Comparison of ENCODE assay signal across 9 mouse cellular contexts in genomic region chr2:34802565-34803245, GRCm38 (mm10). TPM values are rescaled to one million over a fixed set of nuclear protein-coding genes. Genes with fewer than 3 reads are reported as not detected.
DNase-seq lines count a peak whose midpoint lies in the region; ATAC-seq and TF ChIP-seq lines count a peak whose summit lies in the region.
"Not testable (repeated sequence)": the region's sequence is repeated elsewhere in the genome, so short reads cannot be mapped to it uniquely, and the experiment has no call there.
"Had no signal": no experiment of that assay in that cellular context is flagged by ENCODE, and none has a peak within 500 bp of the region (broad histone marks: within the 10 kb centered on the region; RNA-seq: fewer than 3 reads in every experiment).

No protein-coding gene starts in this region.

- ATAC-seq in embryonic facial prominence, embryonic 13.5 days (ENCODE audit: insufficient number of reproducible peaks, insufficient read depth, low FRiP score, low TSS enrichment, low read depth), result peak; percentile 57; the same call in 1 of the 2 replicates
- peak; percentile 34 for ATAC-seq in intestine, postnatal 0 days
- ATAC-seq in limb, embryonic 14.5 days (ENCODE audit: low FRiP score, low read depth), result peak; percentile 10; the same call in 1 of the 2 replicates
- peak; percentile 46 for ATAC-seq in megakaryocyte-erythroid progenitor cell, adult 5-6 weeks (replicated peaks; ENCODE audit: low FRiP score, low TSS enrichment, poor library complexity, severe bottlenecking)

- not testable (repeated sequence) for TF ChIP-seq POLR2A in limb, embryonic 14.5 days (IDR thresholded peaks at IDR 0.05; ENCODE audit: borderline replicate concordance, extremely low read depth, insufficient read depth, insufficient read length)

- H3K4me1 ChIP-seq in embryonic facial prominence, embryonic 13.5 days, result peaks cover 23% of the 10 kb centered on the region
- H3K4me1 ChIP-seq in heart, embryonic 10.5 days, result peaks cover 24% of the 10 kb centered on the region
- not testable (repeated sequence) for H3K4me1 ChIP-seq in intestine, postnatal 0 days (replicated peaks; ENCODE audit: control insufficient read depth, insufficient read depth, low read length)
- peaks cover 11% of the 10 kb centered on the region for H3K4me1 ChIP-seq in limb, embryonic 14.5 days (ENCODE audit: control insufficient read depth, insufficient read depth, low read length)

- under 1% methylated on average over 31 of the region's 32 CpGs for WGBS in embryonic facial prominence, embryonic 13.5 days
- under 1% methylated on average over 32 of the region's 32 CpGs for WGBS in heart, embryonic 10.5 days
- WGBS in intestine, postnatal 0 days, result under 1% methylated on average over 27 of the region's 32 CpGs
- under 1% methylated on average over 16 of the region's 32 CpGs for WGBS in limb, embryonic 14.5 days

- TF ChIP-seq CTCF in intestine, postnatal 0 days (IDR thresholded peaks at IDR 0.05; ENCODE audit: low read depth), result peak; percentile 20; the same call in 1 of the 2 replicates

- peaks cover 19% of the 10 kb centered on the region for H3K36me3 ChIP-seq in embryonic facial prominence, embryonic 13.5 days
- peaks cover 11% of the 10 kb centered on the region for H3K36me3 ChIP-seq in heart, embryonic 10.5 days
- H3K36me3 ChIP-seq in intestine, postnatal 0 days (ENCODE audit: control insufficient read depth, insufficient read depth), result not testable (repeated sequence)
- peaks cover 18% of the 10 kb centered on the region for H3K36me3 ChIP-seq in limb, embryonic 14.5 days (ENCODE audit: control insufficient read depth, insufficient read depth, low read length)

- not testable (repeated sequence) for H3K27me3 ChIP-seq in embryonic facial prominence, embryonic 13.5 days; heart, embryonic 10.5 days (ENCODE audit: insufficient read depth, poor library complexity, severe bottlenecking); intestine, postnatal 0 days (replicated peaks; ENCODE audit: control insufficient read depth, insufficient read depth, low read length); limb, embryonic 14.5 days (ENCODE audit: control insufficient read depth, insufficient read depth, low read length)

- not testable (repeated sequence) for H3K9me3 ChIP-seq in embryonic facial prominence, embryonic 13.5 days; heart, embryonic 10.5 days; intestine, postnatal 0 days (ENCODE audit: control insufficient read depth); limb, embryonic 14.5 days (ENCODE audit: control insufficient read depth, low read length)

- H3K9ac ChIP-seq in embryonic facial prominence, embryonic 13.5 days, result peak overlapping the region; percentile 90
- peak overlapping the region; percentile 71 for H3K9ac ChIP-seq in intestine, postnatal 0 days (ENCODE audit: low read depth, low read length)
- peak overlapping the region; percentile 83 for H3K9ac ChIP-seq in limb, embryonic 14.5 days (ENCODE audit: low read depth, low read length, severe bottlenecking)

- H3K4me2 ChIP-seq in embryonic facial prominence, embryonic 13.5 days, result peak overlapping the region; percentile 81
- peak overlapping the region; percentile 61 for H3K4me2 ChIP-seq in intestine, postnatal 0 days (replicated peaks; ENCODE audit: low read depth)
- H3K4me2 ChIP-seq in limb, embryonic 14.5 days (replicated peaks; ENCODE audit: low read depth, low read length, severe bottlenecking), result peak overlapping the region; percentile 80

- peak overlapping the region; percentile 69 for H3K4me3 ChIP-seq in embryonic facial prominence, embryonic 13.5 days
- peak overlapping the region; percentile 69 for H3K4me3 ChIP-seq in heart, embryonic 10.5 days
- peak overlapping the region; percentile 68 for H3K4me3 ChIP-seq in intestine, postnatal 0 days (ENCODE audit: low read depth, low read length)
- peak overlapping the region; percentile 62 for H3K4me3 ChIP-seq in limb, embryonic 14.5 days (replicated peaks; ENCODE audit: low read length)

- peak; percentile 66 for DNase-seq in 416B (ENCODE audit: low read depth)
- peak; percentile 45 for DNase-seq in adrenal gland, adult 8-10 months
- not testable (repeated sequence) for DNase-seq in heart, embryonic 10.5 days (ENCODE audit: low spot score); limb, embryonic 14.5 days (ENCODE audit: low spot score)
- peak; percentile 51 to 61 for DNase-seq in right cerebral cortex, postnatal 10 days (ENCODE audit: low spot score in 2 of 2)

- H3K27ac ChIP-seq in embryonic facial prominence, embryonic 13.5 days, result peak overlapping the region; percentile 92
- peak overlapping the region; percentile 94 for H3K27ac ChIP-seq in heart, embryonic 10.5 days
- peak overlapping the region; percentile 87 for H3K27ac ChIP-seq in intestine, postnatal 0 days (ENCODE audit: low read depth, low read length)
- H3K27ac ChIP-seq in limb, embryonic 14.5 days (replicated peaks; ENCODE audit: low read depth, low read length), result peak overlapping the region; percentile 87

RNA-seq across cellular contexts. Expression of gene Rabepk, which starts 3.0 kb away (rescaled TPM):
- total RNA-seq in adrenal gland, adult 8-10 months (2022), result 10 to 100 TPM; 26.4 to 33.2 (median 29.0) TPM
- 32.2 and 35.8 TPM in 2 replicates for polyA plus RNA-seq in embryonic facial prominence, embryonic 13.5 days (2015; fragmentation: Nextera tagmentation; extraction: Ambion mirVana)
- 39.3 and 40.2 TPM in 2 replicates for polyA plus RNA-seq in heart, embryonic 10.5 days (2016; fragmentation: Nextera tagmentation; extraction: Ambion mirVana)
- polyA plus RNA-seq in intestine, postnatal 0 days (2015; fragmentation: Nextera tagmentation; extraction: Ambion mirVana), result 19.1 and 19.6 TPM in 2 replicates
- polyA plus RNA-seq in limb, embryonic 14.5 days (2012; rRNA removed), result 30.1 and 35.7 TPM in 2 replicates
- polyA plus RNA-seq in limb, embryonic 14.5 days (2014; fragmentation: Nextera tagmentation; extraction: Ambion mirVana), result 41.8 and 42.8 TPM in 2 replicates
- total RNA-seq in megakaryocyte-erythroid progenitor cell, adult 5-6 weeks (2014; fragmentation: Nextera tagmentation), result 23.3 and 30.8 TPM in 2 replicates
- total RNA-seq in megakaryocyte-erythroid progenitor cell, adult 5-6 weeks (2017), result 46.9 and 53.8 TPM in 2 replicates

RNA-seq across cellular contexts. Expression of gene Fbxw2, which starts 23.4 kb away (rescaled TPM):
- total RNA-seq in adrenal gland, adult 8-10 months (2022), result 10 to 100 TPM; 65.3 to 90.7 (median 79.0) TPM
- polyA plus RNA-seq in embryonic facial prominence, embryonic 13.5 days (2015; fragmentation: Nextera tagmentation; extraction: Ambion mirVana), result 94.5 and 97.7 TPM in 2 replicates
- polyA plus RNA-seq in heart, embryonic 10.5 days (2016; fragmentation: Nextera tagmentation; extraction: Ambion mirVana), result 60.1 and 74.5 TPM in 2 replicates
- 36.8 and 39.7 TPM in 2 replicates for polyA plus RNA-seq in intestine, postnatal 0 days (2015; fragmentation: Nextera tagmentation; extraction: Ambion mirVana)
- polyA plus RNA-seq in limb, embryonic 14.5 days (2012; rRNA removed), result 55.1 and 57.8 TPM in 2 replicates
- 68.3 and 83.9 TPM in 2 replicates for polyA plus RNA-seq in limb, embryonic 14.5 days (2014; fragmentation: Nextera tagmentation; extraction: Ambion mirVana)
- 46.3 and 61.9 TPM in 2 replicates for total RNA-seq in megakaryocyte-erythroid progenitor cell, adult 5-6 weeks (2014; fragmentation: Nextera tagmentation)
- 73.6 and 75.1 TPM in 2 replicates for total RNA-seq in megakaryocyte-erythroid progenitor cell, adult 5-6 weeks (2017)

RNA-seq across cellular contexts. Expression of gene Gm34653, which starts 30.1 kb away (rescaled TPM):
- under 1 TPM in 1 of 4 experiments, not detected in 3; 0.16 TPM for total RNA-seq in adrenal gland, adult 8-10 months (2022)
- 0.15 TPM in 1 of 2 replicates, not detected in the other for polyA plus RNA-seq in embryonic facial prominence, embryonic 13.5 days (2015; fragmentation: Nextera tagmentation; extraction: Ambion mirVana)
- polyA plus RNA-seq in heart, embryonic 10.5 days (2016; fragmentation: Nextera tagmentation; extraction: Ambion mirVana), result not detected in 2 replicates
- not detected in 2 replicates for polyA plus RNA-seq in intestine, postnatal 0 days (2015; fragmentation: Nextera tagmentation; extraction: Ambion mirVana)
- 0.04 and 0.05 TPM in 2 replicates for polyA plus RNA-seq in limb, embryonic 14.5 days (2012; rRNA removed)
- polyA plus RNA-seq in limb, embryonic 14.5 days (2014; fragmentation: Nextera tagmentation; extraction: Ambion mirVana), result not detected in 2 replicates
- 0.37 and 1.9 TPM in 2 replicates for total RNA-seq in megakaryocyte-erythroid progenitor cell, adult 5-6 weeks (2014; fragmentation: Nextera tagmentation)
- total RNA-seq in megakaryocyte-erythroid progenitor cell, adult 5-6 weeks (2017), result not detected in 2 replicates
- total RNA-seq: left cerebral cortex, adult 8-10 months had no signal

RNA-seq across cellular contexts. Expression of gene Hspa5, which starts 30.9 kb away (rescaled TPM):
- 100 to 1,000 TPM; 553 to 818 (median 637) TPM for total RNA-seq in adrenal gland, adult 8-10 months (2022)
- 753 and 870 TPM in 2 replicates for polyA plus RNA-seq in embryonic facial prominence, embryonic 13.5 days (2015; fragmentation: Nextera tagmentation; extraction: Ambion mirVana)
- polyA plus RNA-seq in heart, embryonic 10.5 days (2016; fragmentation: Nextera tagmentation; extraction: Ambion mirVana), result 1,119 and 1,337 TPM in 2 replicates
- 456 and 457 TPM in 2 replicates for polyA plus RNA-seq in intestine, postnatal 0 days (2015; fragmentation: Nextera tagmentation; extraction: Ambion mirVana)
- 780 and 914 TPM in 2 replicates for polyA plus RNA-seq in limb, embryonic 14.5 days (2012; rRNA removed)
- 756 and 840 TPM in 2 replicates for polyA plus RNA-seq in limb, embryonic 14.5 days (2014; fragmentation: Nextera tagmentation; extraction: Ambion mirVana)
- 185 and 219 TPM in 2 replicates for total RNA-seq in megakaryocyte-erythroid progenitor cell, adult 5-6 weeks (2014; fragmentation: Nextera tagmentation)
- 866 and 884 TPM in 2 replicates for total RNA-seq in megakaryocyte-erythroid progenitor cell, adult 5-6 weeks (2017)

RNA-seq across cellular contexts. Expression of gene Gapvd1, which starts 47.7 kb away (rescaled TPM):
- 10 to 100 TPM; 69.2 to 84.9 (median 78.4) TPM for total RNA-seq in adrenal gland, adult 8-10 months (2022)
- 92.3 and 97.1 TPM in 2 replicates for polyA plus RNA-seq in embryonic facial prominence, embryonic 13.5 days (2015; fragmentation: Nextera tagmentation; extraction: Ambion mirVana)
- 63.7 and 80.0 TPM in 2 replicates for polyA plus RNA-seq in heart, embryonic 10.5 days (2016; fragmentation: Nextera tagmentation; extraction: Ambion mirVana)
- 31.3 and 34.6 TPM in 2 replicates for polyA plus RNA-seq in intestine, postnatal 0 days (2015; fragmentation: Nextera tagmentation; extraction: Ambion mirVana)
- polyA plus RNA-seq in limb, embryonic 14.5 days (2012; rRNA removed), result 41.4 and 42.2 TPM in 2 replicates
- 84.2 and 87.7 TPM in 2 replicates for polyA plus RNA-seq in limb, embryonic 14.5 days (2014; fragmentation: Nextera tagmentation; extraction: Ambion mirVana)
- total RNA-seq in megakaryocyte-erythroid progenitor cell, adult 5-6 weeks (2014; fragmentation: Nextera tagmentation), result 75.3 and 87.5 TPM in 2 replicates
- 84.3 and 99.7 TPM in 2 replicates for total RNA-seq in megakaryocyte-erythroid progenitor cell, adult 5-6 weeks (2017)
